Mouse (Mus musculus) activated CD4-positive, CD25-positive, alpha-beta regulatory T cell, adult 4 months (primary cell): ENCODE measurements around the gene Cnp. TPM values are rescaled to one million over a fixed set of nuclear protein-coding genes. Genes with fewer than 3 reads are reported as not detected.
A peak's percentile ranks its signal among the peaks of the same experiment; 100 is the strongest.

Experiments used
- ATAC-seq: one replicate; pipeline ENCODE4 v1.8.0; 2017
- polyA plus RNA-seq, 2 experiments: library from polyadenylated mRNA; unstranded; fragments of 100-300 nt; shearing (Covaris generic); gene quantifications; one replicate each; pipeline ENCODE4 v1.2.1; 2017

Cnp gene
- polyA plus RNA-seq, 2 experiments from 2014 or later, result 181 to 201 TPM

GRCm38 (mm10) chr11:100625754-100626700, 51.3 kb downstream of the Cnp start:
- ATAC-seq, result no peak

GRCm38 (mm10) chr11:100626701-100627195, 52.0 kb downstream of the Cnp start:
- peak; percentile 55 for ATAC-seq

DNA sequence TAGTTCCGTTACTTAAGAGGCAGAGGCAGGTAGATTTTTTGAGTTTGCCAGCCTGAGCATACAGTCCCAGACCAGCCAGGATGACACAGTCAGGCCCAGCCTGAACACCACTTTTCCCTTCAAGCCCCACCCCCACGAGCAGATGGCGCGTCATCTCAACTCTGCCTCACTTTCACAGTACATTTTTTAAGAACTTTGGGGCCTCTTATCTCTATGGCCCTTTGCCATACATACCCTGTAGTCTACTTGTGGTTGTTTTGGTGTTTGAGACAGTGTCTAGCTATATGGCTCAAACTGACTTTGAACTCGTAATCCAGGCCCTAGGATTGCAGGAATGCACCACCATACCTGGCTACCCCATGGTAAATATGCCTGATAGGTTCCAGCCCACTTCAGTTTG, 53.4 kb downstream of the Cnp start:
- no peak for ATAC-seq

GRCm38 (mm10) chr11:100628862-100629352, 54.2 kb downstream of the Cnp start:
- no peak for ATAC-seq

- no peak for ATAC-seq
Observed at GRCm38 (mm10) chr11:100634530-100634929, 59.8 kb downstream of the Cnp start.

DNA sequence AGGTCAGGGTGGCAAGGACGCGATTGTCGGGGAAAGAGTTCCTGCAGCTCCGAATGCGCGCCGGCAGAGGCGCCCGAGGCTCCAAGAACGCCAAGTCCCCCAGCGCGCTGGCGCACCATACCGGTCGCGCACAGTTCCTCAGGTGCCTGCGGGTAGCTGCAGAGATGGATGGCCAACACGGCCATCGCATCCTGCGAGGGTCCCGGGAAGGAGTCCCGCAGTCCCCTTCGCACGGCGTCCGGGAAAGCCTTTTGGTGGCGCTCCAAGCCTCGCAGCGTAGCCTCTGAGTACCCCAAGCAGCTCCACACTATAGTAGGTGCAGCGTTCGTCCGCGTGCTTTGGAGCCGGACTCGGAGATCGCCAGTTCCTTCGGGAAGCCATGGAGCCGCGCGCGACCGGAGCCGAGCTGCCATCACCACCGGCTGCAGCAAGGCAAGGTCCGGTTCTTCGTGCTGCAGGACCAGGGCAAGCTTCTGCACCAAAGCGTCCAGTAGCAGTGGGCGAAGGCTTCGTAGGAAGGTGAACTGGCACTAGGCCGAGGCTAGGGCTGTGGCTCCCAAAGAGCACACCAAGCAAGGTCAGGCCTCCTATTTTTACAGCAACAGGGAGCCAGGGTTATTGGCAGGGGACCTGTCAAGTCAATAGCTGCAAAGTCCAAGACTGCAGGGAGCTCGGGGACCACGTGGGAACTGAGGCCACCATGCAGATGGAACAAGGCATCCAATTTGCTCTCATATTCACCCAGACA, 65.6 kb downstream of the Cnp start:
- no peak for ATAC-seq

Other genes starting within 250 kb of the Cnp start
- not detected for gene Gast, start 240.5 kb upstream of the Cnp start, polyA plus RNA-seq
- gene Hap1, start 218.8 kb upstream of the Cnp start, polyA plus RNA-seq, result under 1 TPM in 1 of 2 experiments, not detected in 1; 0.87 TPM
- gene Jup, start 177.1 kb upstream of the Cnp start, polyA plus RNA-seq, result 1 to 10 TPM in 1 of 2 experiments, under 1 TPM in 1; 0.19 to 1.5 TPM
- gene P3h4, start 160.1 kb upstream of the Cnp start, polyA plus RNA-seq, result not detected
- not detected for gene Fkbp10, start 159.2 kb upstream of the Cnp start, polyA plus RNA-seq
- 100 to 1,000 TPM; 118 to 125 TPM for gene Nt5c3b, start 133.1 kb upstream of the Cnp start, polyA plus RNA-seq
- gene Klhl10, start 133.0 kb upstream of the Cnp start, polyA plus RNA-seq, result not detected
- gene Klhl11, start 102.2 kb upstream of the Cnp start, polyA plus RNA-seq, result 1 to 10 TPM; 1.9 to 2.1 TPM
- 10 to 100 TPM; 57.2 to 76.7 TPM for gene Acly, start 46.9 kb upstream of the Cnp start, polyA plus RNA-seq
- gene Ttc25, start 29.3 kb upstream of the Cnp start, polyA plus RNA-seq, result under 1 TPM in 1 of 2 experiments, not detected in 1; 0.15 TPM
- gene Nkiras2, start 44.3 kb downstream of the Cnp start, polyA plus RNA-seq, result 10 to 100 TPM; 28.2 to 28.8 TPM
- gene Dnajc7, start 45.3 kb downstream of the Cnp start, polyA plus RNA-seq, result 100 to 1,000 TPM; 237 to 338 TPM
- under 1 TPM in 1 of 2 experiments, not detected in 1; 0.17 TPM for gene Zfp385c, start 117.6 kb downstream of the Cnp start, polyA plus RNA-seq
- gene Dhx58, start 129.4 kb downstream of the Cnp start, polyA plus RNA-seq, result 10 to 100 TPM; 25.3 to 42.0 TPM
- 10 to 100 TPM; 11.2 to 13.3 TPM for gene Kat2a, start 137.6 kb downstream of the Cnp start, polyA plus RNA-seq
- gene Hspb9, start 138.9 kb downstream of the Cnp start, polyA plus RNA-seq, result under 1 TPM; 0.70 to 0.78 TPM
- gene Rab5c, start 163.3 kb downstream of the Cnp start, polyA plus RNA-seq, result 10 to 100 TPM; 29.0 to 44.1 TPM
- under 1 TPM; 0.11 to 0.34 TPM for gene Kcnh4, start 185.0 kb downstream of the Cnp start, polyA plus RNA-seq
- not detected for gene Hcrt, start 188.0 kb downstream of the Cnp start, polyA plus RNA-seq
- gene Ghdc, start 196.1 kb downstream of the Cnp start, polyA plus RNA-seq, result 1 to 10 TPM; 3.2 to 5.3 TPM